Mouse (Mus musculus) T-helper 17 cell (primary cell): ENCODE results near the gene Tomm40.
"Not testable (repeated sequence)": the region's sequence is repeated elsewhere in the genome, so short reads cannot be mapped to it uniquely, and the experiment has no call there.

Experiments
- in situ Hi-C, 2 experiments: fragments of 300-600 bp; cut with MboI, MseI; formaldehyde crosslinking; loops; 1 replicate in 1 of 2; 2 replicates in 1 of 2; pipeline ENCODE4 v1.15.1; 2025; ENCODE audit warnings: high pct_unique_total_duplicates in 2 of 2

Gene Tomm40

GRCm38 (mm10) chr7:19690845-19691244 lies 24.4 kb downstream of the Tomm40 start:
- in situ Hi-C loops, result no loop called here

GRCm38 (mm10) chr7:19688611-19689010 lies 26.6 kb downstream of the Tomm40 start:
- in situ Hi-C loops, result no loop called here

- in situ Hi-C loops, result no loop called here
Observed at GRCm38 (mm10) chr7:19688101-19688500, 27.1 kb downstream of the Tomm40 start.

- in situ Hi-C loops, result not testable (repeated sequence)
Observed at GRCm38 (mm10) chr7:19686927-19687583, 28.2 kb downstream of the Tomm40 start.

GRCm38 (mm10) chr7:19686521-19686920 lies 28.7 kb downstream of the Tomm40 start:
- in situ Hi-C loops, result no loop called here

- in situ Hi-C loops, result no loop called here
Observed at GRCm38 (mm10) chr7:19685374-19685773, 29.9 kb downstream of the Tomm40 start.

GRCm38 (mm10) chr7:19683771-19684201 lies 31.5 kb downstream of the Tomm40 start:
- in situ Hi-C loops, result no loop called here

- in situ Hi-C loops, result no loop called here
Observed at GRCm38 (mm10) chr7:19682979-19683378, 32.3 kb downstream of the Tomm40 start.

- in situ Hi-C loops, result no loop called here
Observed at GRCm38 (mm10) chr7:19681202-19681694, 34.0 kb downstream of the Tomm40 start, which contains the start of the genes Gm44805 and Apoc4. Gm44805 (minus strand) TSS chr7:19681423. Apoc4 (minus strand) TSS chr7:19681479.

GRCm38 (mm10) chr7:19680702-19681101 lies 34.5 kb downstream of the Tomm40 start:
- in situ Hi-C loops, result no loop called here

- in situ Hi-C loops, result loop anchor here in 1 of 2 experiments (5.0 kb wide), 1 partner anchor 63 kb away; no protein-coding TSS in a partner anchor
Observed at GRCm38 (mm10) chr7:19678901-19679300, 36.3 kb downstream of the Tomm40 start.

- in situ Hi-C loops, result loop anchor here in 1 of 2 experiments (5.0 kb wide), 1 partner anchor 64 kb away; no protein-coding TSS in a partner anchor
Observed at GRCm38 (mm10) chr7:19677872-19678271, 37.4 kb downstream of the Tomm40 start, which contains the start of gene Apoc2. Apoc2 (minus strand) TSS chr7:19677941.

GRCm38 (mm10) chr7:19676662-19677061 lies 38.6 kb downstream of the Tomm40 start:
- in situ Hi-C loops, result loop anchor here in 1 of 2 experiments (5.0 kb wide), 1 partner anchor 66 kb away; no protein-coding TSS in a partner anchor

GRCm38 (mm10) chr7:19675824-19676223 lies 39.4 kb downstream of the Tomm40 start:
- in situ Hi-C loops, result loop anchor here in 1 of 2 experiments (5.0 kb wide), 1 partner anchor 66 kb away; no protein-coding TSS in a partner anchor

GRCm38 (mm10) chr7:19673083-19673699 lies 42.0 kb downstream of the Tomm40 start:
- in situ Hi-C loops, result no loop called here

GRCm38 (mm10) chr7:19671511-19671910 lies 43.7 kb downstream of the Tomm40 start:
- in situ Hi-C loops, result no loop called here

GRCm38 (mm10) chr7:19668947-19669721 lies 46.1 kb downstream of the Tomm40 start:
- in situ Hi-C loops, result loop anchor here in 1 of 2 experiments (5.0 kb wide), 1 partner anchor 43 kb away; no protein-coding TSS in a partner anchor

- in situ Hi-C loops, result loop anchor here in 1 of 2 experiments (5.0 kb wide), 1 partner anchor 45 kb away; no protein-coding TSS in a partner anchor
Observed at GRCm38 (mm10) chr7:19667434-19667833, 47.8 kb downstream of the Tomm40 start.

- in situ Hi-C loops, result loop anchor here in 1 of 2 experiments (5.0 kb wide), 1 partner anchor 46 kb away; no protein-coding TSS in a partner anchor
Observed at GRCm38 (mm10) chr7:19666750-19667149, 48.5 kb downstream of the Tomm40 start.

GRCm38 (mm10) chr7:19664955-19665841 lies 50.0 kb downstream of the Tomm40 start, which contains the start of gene Clptm1:
Clptm1 (minus strand) TSS chr7:19665033.
- in situ Hi-C loops, result loop anchor here in 1 of 2 experiments (5.0 kb wide), 1 partner anchor 47 kb away; no protein-coding TSS in a partner anchor
